9 mouse cellular contexts compared by ENCODE assay signal in the genomic region with DNA sequence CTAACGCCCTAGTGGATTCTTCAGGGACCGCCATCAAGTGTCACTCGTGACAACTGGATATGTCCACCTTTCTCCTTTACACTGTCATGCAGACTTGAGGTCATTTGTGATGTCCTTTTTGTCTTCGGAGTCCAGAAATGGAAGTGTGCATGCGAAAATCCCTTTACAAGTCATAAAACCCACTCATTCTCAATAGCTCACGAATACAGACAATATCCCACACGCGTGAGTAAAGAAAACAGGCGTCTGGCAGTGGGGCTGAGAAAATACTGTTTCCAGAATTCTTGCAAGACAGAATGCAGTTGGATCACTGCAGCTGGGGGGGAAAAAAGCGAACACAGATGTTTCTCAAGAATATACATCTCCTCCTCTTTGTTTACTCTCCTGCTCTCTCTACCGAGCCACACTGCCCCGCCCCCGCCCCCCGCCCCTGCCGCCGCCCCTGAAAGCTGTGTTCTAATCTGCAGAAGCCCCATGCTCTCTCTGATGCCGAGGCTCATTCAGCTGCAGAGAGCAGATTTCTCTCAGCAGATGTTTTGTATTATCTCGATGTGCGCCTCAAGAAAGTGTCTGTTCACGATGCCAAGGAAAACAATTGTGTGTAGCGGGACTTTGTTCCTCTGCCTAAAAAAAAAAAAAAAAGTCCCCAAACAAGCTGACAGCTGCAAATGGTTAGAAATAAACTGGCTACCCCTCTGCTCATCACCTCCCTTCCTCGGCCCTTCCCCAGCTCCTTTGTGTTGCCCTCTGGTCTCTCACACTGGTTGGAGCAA.
DNase-seq lines count a peak whose midpoint lies in the region; ATAC-seq and TF ChIP-seq lines count a peak whose summit lies in the region.
"Had no signal": no experiment of that assay in that cellular context is flagged by ENCODE, and none has a peak within 500 bp of the region (broad histone marks: within the 10 kb centered on the region; RNA-seq: fewer than 3 reads in every experiment).

No protein-coding gene starts in this region.

- H3K9ac ChIP-seq in embryonic facial prominence, embryonic 12.5 days = no peak overlapping the region
- H3K9ac ChIP-seq in hindbrain, postnatal 0 days (replicated peaks; ENCODE audit: low read length) = no peak overlapping the region
- peak overlapping the region; percentile 58 for H3K9ac ChIP-seq in midbrain, embryonic 16.5 days (ENCODE audit: low read depth, low read length)
- H3K9ac ChIP-seq: liver, embryonic 13.5 days had no signal

- no peaks in the 10 kb centered on the region for H3K27me3 ChIP-seq in embryonic facial prominence, embryonic 12.5 days
- no peaks in the 10 kb centered on the region for H3K27me3 ChIP-seq in hindbrain, postnatal 0 days (ENCODE audit: insufficient read depth, low read length)
- H3K27me3 ChIP-seq in midbrain, embryonic 16.5 days (ENCODE audit: control insufficient read depth, insufficient read depth, low read depth, low read length) = no peaks in the 10 kb centered on the region
- H3K27me3 ChIP-seq: liver, embryonic 13.5 days had no signal

- peak; percentile 67; the same call in 1 of the 2 replicates for ATAC-seq in embryonic facial prominence, embryonic 12.5 days (ENCODE audit: insufficient number of reproducible peaks, insufficient read depth, low FRiP score, low TSS enrichment)
- peak; percentile 36; the same call in 1 of the 2 replicates for ATAC-seq in hindbrain, postnatal 0 days
- ATAC-seq in midbrain, embryonic 16.5 days = peak; percentile 66

- peak overlapping the region; percentile 36 for H3K4me2 ChIP-seq in embryonic facial prominence, embryonic 12.5 days (replicated peaks)
- H3K4me2 ChIP-seq in hindbrain, postnatal 0 days (ENCODE audit: low read depth, low read length) = peak overlapping the region; percentile 42
- H3K4me2 ChIP-seq in midbrain, embryonic 16.5 days (ENCODE audit: low read length) = peak overlapping the region; percentile 43
- H3K4me2 ChIP-seq: liver, embryonic 13.5 days had no signal

- no peak overlapping the region for H3K4me3 ChIP-seq in embryonic facial prominence, embryonic 12.5 days
- H3K4me3 ChIP-seq in hindbrain, postnatal 0 days (ENCODE audit: low read length) = no peak overlapping the region; the same call in 1 of the 2 replicates
- peak overlapping the region; percentile 8; the same call in 1 of the 2 replicates for H3K4me3 ChIP-seq in midbrain, embryonic 16.5 days (ENCODE audit: low read depth, low read length)
- H3K4me3 ChIP-seq: liver, embryonic 13.5 days had no signal

- TF ChIP-seq CTCF in hindbrain, postnatal 0 days (IDR thresholded peaks at IDR 0.05; ENCODE audit: low read depth) = no peak

- H3K36me3 ChIP-seq in embryonic facial prominence, embryonic 12.5 days = no peaks in the 10 kb centered on the region
- H3K36me3 ChIP-seq in hindbrain, postnatal 0 days (ENCODE audit: insufficient read depth, low read length) = no peaks in the 10 kb centered on the region
- no peaks in the 10 kb centered on the region for H3K36me3 ChIP-seq in midbrain, embryonic 16.5 days (ENCODE audit: control insufficient read depth, insufficient read depth, low read length)
- H3K36me3 ChIP-seq: liver, embryonic 13.5 days had no signal

- H3K27ac ChIP-seq in embryonic facial prominence, embryonic 12.5 days = peak overlapping the region; percentile 81
- no peak overlapping the region; the same call in 1 of the 2 replicates for H3K27ac ChIP-seq in hindbrain, postnatal 0 days
- H3K27ac ChIP-seq in midbrain, embryonic 16.5 days (ENCODE audit: low read length) = peak overlapping the region; percentile 48
- H3K27ac ChIP-seq: liver, embryonic 13.5 days had no signal

- H3K9me3 ChIP-seq in embryonic facial prominence, embryonic 12.5 days = no peaks in the 10 kb centered on the region
- no peaks in the 10 kb centered on the region for H3K9me3 ChIP-seq in hindbrain, postnatal 0 days (ENCODE audit: low read length)
- no peaks in the 10 kb centered on the region for H3K9me3 ChIP-seq in midbrain, embryonic 16.5 days (replicated peaks; ENCODE audit: control insufficient read depth, low read length, poor library complexity, severe bottlenecking)
- H3K9me3 ChIP-seq: liver, embryonic 13.5 days had no signal

- peaks cover 32% of the 10 kb centered on the region for H3K4me1 ChIP-seq in embryonic facial prominence, embryonic 12.5 days
- H3K4me1 ChIP-seq in hindbrain, postnatal 0 days (ENCODE audit: insufficient read depth, low read length) = peaks cover 16% of the 10 kb centered on the region; the same call in 1 of the 2 replicates
- peaks cover 31% of the 10 kb centered on the region for H3K4me1 ChIP-seq in midbrain, embryonic 16.5 days (ENCODE audit: control insufficient read depth, insufficient read depth, low read length)

- peak; percentile 28 for DNase-seq in heart, adult 8-10 months (ENCODE audit: low spot score)
- no peak for DNase-seq in heart, postnatal 4 days
- peak; percentile 44 for DNase-seq in hindbrain, postnatal 0 days (ENCODE audit: low spot score)
- no peak for DNase-seq in adrenal gland, postnatal 14 days
- DNase-seq in layer of hippocampus, postnatal 25 days (ENCODE audit: extremely low spot score in 1 of 2, low spot score in 1 of 2) = no peak
- DNase-seq in thymus, adult 18-20 months = no peak
- DNase-seq: liver, embryonic 13.5 days had no signal

- WGBS in embryonic facial prominence, embryonic 12.5 days = 19% methylated on average over 22 of the region's 22 CpGs
- WGBS in hindbrain, postnatal 0 days = 24% methylated on average over 22 of the region's 22 CpGs
- WGBS in midbrain, embryonic 16.5 days = 18% methylated on average over 22 of the region's 22 CpGs

Comparison
In these comparisons a context has a peak if more than half of its experiments do, and no peak if none do; other contexts are left out.
1. DNase-seq: peak in heart, adult 8-10 months (single experiment) and hindbrain, postnatal 0 days (single experiment); none in heart, postnatal 4 days (single experiment), adrenal gland, postnatal 14 days (single experiment), layer of hippocampus, postnatal 25 days (0 of 2) and thymus, adult 18-20 months (0 of 2).
2. Peak in every context shown above with its lines, with median percentiles within 50 percentile points of each other: ATAC-seq and H3K4me2 ChIP-seq.